Mouse (Mus musculus) thymus, postnatal 0 days (tissue): ENCODE measurements around the gene Snx22. TPM values are rescaled to one million over a fixed set of nuclear protein-coding genes. Genes with fewer than 3 reads are reported as not detected.

Experiments
- polyA plus RNA-seq: library from polyadenylated mRNA; unstranded; fragments of >200 nt; fragmentation: Nextera tagmentation; extraction: Ambion mirVana; gene quantifications from 2 replicates; pipeline ENCODE4 v1.2.1, GENCODE M21; 2015

Gene Snx22
- polyA plus RNA-seq, 1 experiment from 2014 or later: 1.4 TPM

Other genes starting within 250 kb of the Snx22 start
- 1.6 and 2.0 TPM in 2 replicates for gene Zfp609, start 242.2 kb downstream of the Snx22 start, polyA plus RNA-seq
- gene Pclaf, start 179.5 kb downstream of the Snx22 start, polyA plus RNA-seq: 317 and 358 TPM in 2 replicates
- gene Trip4, start 160.9 kb downstream of the Snx22 start, polyA plus RNA-seq: 20.8 and 22.7 TPM in 2 replicates
- gene Csnk1g1, start 160.8 kb downstream of the Snx22 start, polyA plus RNA-seq: 10.5 and 14.6 TPM in 2 replicates
- gene Ppib, start 9.5 kb downstream of the Snx22 start, polyA plus RNA-seq: 344 and 384 TPM in 2 replicates
- 109 and 116 TPM in 2 replicates for gene Snx1, start 56.9 kb upstream of the Snx22 start, polyA plus RNA-seq
- gene Ciao2a, start 56.9 kb upstream of the Snx22 start, polyA plus RNA-seq: 226 and 240 TPM in 2 replicates
- 4.7 and 5.4 TPM in 2 replicates for gene Dapk2, start 88.5 kb upstream of the Snx22 start, polyA plus RNA-seq